Mouse (Mus musculus): ENCODE measurements around the gene Commd1. TPM values are rescaled to one million over a fixed set of nuclear protein-coding genes. Genes with fewer than 3 reads are reported as not detected.

Commd1 gene
- 10 to 100 TPM; 24.5 to 33.7 TPM for total RNA-seq (2023)

DNA sequence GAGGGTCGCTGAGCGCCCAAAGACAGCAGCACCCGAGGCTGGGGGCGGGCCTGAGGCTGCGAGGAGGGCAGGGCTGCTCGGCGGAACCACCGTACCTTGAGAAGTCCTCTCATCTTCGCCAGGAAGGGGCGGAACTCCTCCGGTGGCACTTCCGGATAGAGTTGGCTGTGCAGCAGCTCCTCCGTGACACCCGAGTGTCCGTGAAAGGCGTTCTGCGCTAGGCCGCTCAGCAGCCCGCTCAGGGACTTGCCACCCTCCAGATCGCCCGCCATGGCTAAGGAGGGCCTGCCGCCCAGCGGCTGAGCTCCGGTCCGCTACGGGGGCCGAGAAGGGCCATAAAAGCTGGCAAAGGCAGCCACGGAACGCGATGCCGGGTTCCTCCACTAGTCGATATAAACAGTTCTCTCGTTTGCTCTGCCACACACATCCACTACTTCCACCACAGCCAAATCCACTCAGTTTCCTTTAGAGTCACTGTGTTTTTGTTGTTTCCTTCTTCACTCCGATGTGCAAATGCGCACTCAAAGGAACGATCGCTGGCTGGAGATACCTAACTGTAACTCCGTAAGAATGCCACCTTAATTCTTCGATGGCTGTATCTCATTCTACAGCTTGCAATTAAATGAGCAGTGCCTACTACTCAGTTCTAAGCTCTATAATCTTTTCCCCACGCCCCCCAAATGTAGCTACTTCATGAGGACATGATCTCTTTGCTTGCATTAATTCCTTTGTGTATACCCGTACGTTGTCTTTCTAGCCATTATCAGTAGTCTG is at the start of gene Commd1, which contains the start of gene Gm28048:
Gene Commd1, minus strand, starts transcription at position 399 of the 774 bp plus-strand sequence.
Gene Gm28048, minus strand, starts transcription at position 107 of the 774 bp plus-strand sequence.

DNA sequence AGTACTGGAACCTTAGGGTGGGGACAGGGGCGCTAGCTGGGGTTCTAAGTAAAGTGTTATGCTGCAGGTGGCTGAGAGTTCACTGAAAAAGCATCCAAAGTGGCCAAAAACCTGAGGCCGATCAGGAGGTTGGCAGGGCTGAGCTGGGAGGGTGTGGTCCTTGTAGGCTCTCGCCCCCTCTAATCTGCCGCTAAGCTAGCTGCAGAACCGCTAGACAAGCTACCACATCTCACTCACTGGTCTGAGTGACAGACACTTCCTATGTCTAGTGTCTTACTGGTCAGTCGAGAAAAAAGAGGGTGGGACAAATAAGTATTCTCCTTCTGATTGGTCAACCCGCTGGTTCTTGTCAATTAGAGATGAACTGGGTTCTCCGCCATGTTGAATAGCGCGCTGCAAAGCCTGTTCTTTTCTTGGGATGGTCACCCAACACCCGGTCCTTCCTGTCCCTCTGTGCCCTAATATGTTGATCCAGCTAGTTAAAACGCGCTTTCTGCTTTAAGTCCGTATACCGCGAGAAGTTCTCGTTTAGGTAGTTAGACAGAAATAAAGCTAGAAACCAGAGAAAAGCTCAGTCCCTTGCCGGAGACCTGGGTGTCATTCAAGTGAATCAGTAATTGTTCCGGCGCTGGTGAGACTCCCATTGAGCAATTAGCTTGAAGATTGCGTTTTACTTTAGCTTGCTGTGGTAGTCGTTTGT is 25.4 kb upstream of the Commd1 start, which contains the start of gene Fam161a:
Gene Fam161a, plus strand, starts transcription at position 51 of the 700 bp plus-strand sequence.

DNA sequence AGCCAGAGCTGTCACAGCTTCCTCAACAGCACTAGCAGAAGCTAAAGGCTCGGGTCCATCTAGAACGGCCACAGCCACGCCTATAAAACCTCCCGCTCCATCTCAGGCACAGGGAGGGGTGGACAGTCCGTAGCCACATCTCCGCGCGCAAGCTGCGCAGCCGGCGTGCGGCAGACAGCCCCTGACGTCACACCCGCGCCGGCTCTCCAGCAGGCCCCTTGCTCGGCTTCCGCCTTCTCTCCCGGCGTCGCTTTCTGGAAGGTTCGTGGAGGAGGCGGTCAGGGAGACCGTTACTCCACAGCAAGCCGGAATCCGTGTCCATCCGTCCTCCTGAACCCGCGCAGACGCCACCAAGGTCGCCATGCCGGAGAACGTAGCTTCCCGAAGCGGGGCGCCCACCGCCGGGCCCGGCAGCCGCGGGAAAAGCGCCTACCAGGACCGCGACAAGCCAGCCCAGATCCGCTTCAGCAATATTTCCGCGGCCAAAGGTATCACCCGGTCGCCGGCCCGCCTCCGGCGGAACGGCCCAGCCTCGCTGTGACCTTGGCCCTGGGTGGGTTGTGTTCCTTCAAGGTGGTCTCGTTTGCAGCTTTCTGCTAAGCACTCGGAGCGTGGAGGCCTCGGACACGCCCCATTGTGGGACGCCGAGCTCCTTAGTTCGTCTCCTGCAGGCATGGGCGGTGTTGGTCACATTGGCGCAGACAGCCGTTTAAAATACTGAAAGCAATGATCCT is 8.4 kb upstream of the Commd1 start, which contains the start of gene Cct4:
Gene Cct4, plus strand, starts transcription at position 127 of the 734 bp plus-strand sequence.

DNA sequence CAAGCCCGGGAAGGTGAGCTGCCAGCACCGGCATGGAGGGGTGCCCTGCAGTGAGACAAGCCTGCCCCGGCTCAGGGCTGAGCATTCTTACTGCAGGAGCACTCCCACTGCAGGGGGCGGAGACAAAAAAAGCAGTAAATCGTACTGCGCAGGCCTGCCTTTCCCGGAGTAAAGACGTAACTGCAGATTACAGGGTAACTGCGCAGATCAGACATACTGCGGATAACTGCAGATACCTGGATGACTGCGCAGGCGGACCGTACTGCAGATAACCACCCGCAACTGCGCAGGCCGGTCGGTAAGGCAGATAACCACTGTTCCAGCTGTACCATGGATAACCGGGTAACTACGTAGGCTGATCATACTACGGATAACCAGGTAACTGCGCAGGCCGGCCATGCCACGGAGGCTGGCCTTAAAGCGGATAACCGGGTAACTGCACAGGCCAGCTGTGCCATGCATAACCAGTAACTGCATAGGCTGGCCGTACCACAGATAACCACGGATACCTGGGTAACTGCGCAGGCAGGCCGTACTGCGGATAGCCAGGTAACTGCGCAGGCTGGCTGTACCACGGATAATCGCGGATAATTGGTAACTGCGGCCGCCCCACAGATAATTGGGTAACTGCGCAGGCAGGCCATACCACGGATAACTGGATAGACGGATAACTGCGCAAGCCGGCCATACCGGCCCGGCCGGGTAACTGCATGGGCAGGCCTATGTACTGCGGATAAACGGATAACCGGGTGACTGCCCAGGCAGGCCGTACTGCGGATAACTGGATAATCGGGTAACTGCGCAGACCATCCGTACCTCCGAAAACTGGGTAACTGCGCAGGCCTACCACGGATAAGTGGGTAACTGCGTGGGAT is 10.1 kb downstream of the Commd1 start, which contains the start of gene Zrsr1:
Gene Zrsr1, plus strand, starts transcription at position 171 of the 875 bp plus-strand sequence.

DNA sequence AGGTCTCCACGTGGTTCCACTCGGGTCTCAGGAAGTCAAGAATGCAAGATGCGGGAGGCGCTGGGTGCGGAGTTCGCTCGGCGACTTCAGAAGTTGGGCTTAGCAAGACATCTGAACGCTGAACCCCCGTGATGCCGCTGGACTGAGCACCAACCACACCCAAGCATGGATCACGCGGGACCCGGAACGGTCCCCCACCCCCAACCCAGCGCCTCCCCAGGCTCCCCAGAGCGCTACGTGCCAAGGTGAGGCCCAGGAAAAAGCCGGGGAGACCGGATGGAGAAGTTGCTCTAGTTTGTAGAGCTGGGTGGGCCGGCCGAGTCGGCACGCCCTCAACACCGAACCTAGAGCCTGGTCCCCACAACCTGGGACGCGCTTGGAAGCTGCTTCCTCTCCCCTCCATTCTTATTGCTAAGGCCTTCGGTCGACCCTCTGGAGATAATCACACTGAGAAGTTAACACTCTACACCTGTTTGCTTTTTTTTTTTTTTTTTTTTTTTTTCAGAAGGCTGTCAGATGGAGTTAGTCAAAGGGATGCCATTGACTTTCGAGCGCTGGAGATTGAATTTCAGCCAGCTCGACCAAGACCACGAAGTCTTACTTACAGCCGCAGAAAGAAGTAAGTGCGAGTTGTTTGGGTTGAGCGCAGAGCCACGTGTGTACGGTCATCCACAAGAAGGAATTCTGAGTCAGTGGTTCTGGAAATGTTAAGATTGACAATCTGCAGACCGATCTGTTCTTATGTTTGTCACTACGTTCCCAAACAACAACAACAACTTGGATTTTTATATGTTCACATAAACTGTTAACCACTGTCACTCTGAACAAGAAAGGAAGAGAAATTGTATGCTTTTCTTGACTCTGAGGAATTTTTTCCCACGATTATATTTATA is 121.6 kb downstream of the Commd1 start, which contains the start of gene B3gnt2:
Gene B3gnt2, minus strand, starts transcription at position 627 of the 893 bp plus-strand sequence.

Other genes with a start within 250 kb of the Commd1 start
- 10 to 100 TPM; 44.1 to 48.5 TPM for gene B3gnt2, start 121.4 kb downstream of the Commd1 start, total RNA-seq (2023)
- 10 to 100 TPM; 84.8 to 99.3 TPM for gene Zrsr1, start 10.4 kb downstream of the Commd1 start, total RNA-seq (2023)
- gene Gm28048, start 292 bp downstream of the Commd1 start, total RNA-seq (2023) = 10 to 100 TPM; 28.7 to 29.1 TPM
- 100 to 1,000 TPM; 241 to 247 TPM for gene Cct4, start 8.1 kb upstream of the Commd1 start, total RNA-seq (2023)
- gene Fam161a, start 25.1 kb upstream of the Commd1 start, total RNA-seq (2023) = 1 to 10 TPM; 5.6 to 6.0 TPM